Mouse (Mus musculus) erythroblast, adult 5-6 weeks (primary cell): ENCODE measurements around the gene Nos1ap. TPM values are rescaled to one million over a fixed set of nuclear protein-coding genes. Genes with fewer than 3 reads are reported as not detected.

Experiments used
- ATAC-seq: replicated peaks from 2 replicates; pipeline ENCODE4 v1.8.0; 2016; ENCODE audit warnings: moderate number of reproducible peaks, mild to moderate bottlenecking, moderate TSS enrichment, inconsistent platforms; ENCODE audit not compliant: poor library complexity, low FRiP score, severe bottlenecking
- total RNA-seq, 2 experiments: library from RNA; stranded (forward) in 1 of 2; stranded (reverse) in 1 of 2; fragments of 150-400 nt in 1 of 2; fragments of 200-764, 138-1000 nt in 1 of 2; gene quantifications; 2 replicates each; pipeline versions ENCODE4 v1.2.3 to v1.2.4; 2015 to 2017; ENCODE audit warnings: low replicate concordance in 2 of 2

The Nos1ap gene
- total RNA-seq, 2 experiments from 2014 or later: 25.4 to 26.9 TPM

GRCm38 (mm10) chr1:170481093-170481492, 108.6 kb downstream of the Nos1ap start:
- no peak for ATAC-seq

DNA sequence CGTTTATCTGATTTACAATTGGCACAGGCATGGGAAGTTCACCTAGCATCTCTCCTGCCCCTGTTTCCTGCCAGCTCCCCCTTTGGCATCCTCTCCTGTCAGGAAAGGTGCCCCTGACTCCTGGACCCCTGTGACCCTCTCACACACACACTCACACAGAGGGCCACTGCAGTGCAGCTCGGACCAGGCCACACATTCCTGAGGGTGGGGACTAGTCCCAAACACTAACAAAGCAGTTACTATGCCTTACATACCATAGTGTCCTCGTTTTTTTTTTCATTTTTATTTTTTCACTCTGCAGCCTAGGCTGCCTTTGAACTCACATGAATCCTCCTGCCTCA, 110.2 kb downstream of the Nos1ap start:
- no peak for ATAC-seq

GRCm38 (mm10) chr1:170478791-170479457, 110.7 kb downstream of the Nos1ap start:
- no peak for ATAC-seq

DNA sequence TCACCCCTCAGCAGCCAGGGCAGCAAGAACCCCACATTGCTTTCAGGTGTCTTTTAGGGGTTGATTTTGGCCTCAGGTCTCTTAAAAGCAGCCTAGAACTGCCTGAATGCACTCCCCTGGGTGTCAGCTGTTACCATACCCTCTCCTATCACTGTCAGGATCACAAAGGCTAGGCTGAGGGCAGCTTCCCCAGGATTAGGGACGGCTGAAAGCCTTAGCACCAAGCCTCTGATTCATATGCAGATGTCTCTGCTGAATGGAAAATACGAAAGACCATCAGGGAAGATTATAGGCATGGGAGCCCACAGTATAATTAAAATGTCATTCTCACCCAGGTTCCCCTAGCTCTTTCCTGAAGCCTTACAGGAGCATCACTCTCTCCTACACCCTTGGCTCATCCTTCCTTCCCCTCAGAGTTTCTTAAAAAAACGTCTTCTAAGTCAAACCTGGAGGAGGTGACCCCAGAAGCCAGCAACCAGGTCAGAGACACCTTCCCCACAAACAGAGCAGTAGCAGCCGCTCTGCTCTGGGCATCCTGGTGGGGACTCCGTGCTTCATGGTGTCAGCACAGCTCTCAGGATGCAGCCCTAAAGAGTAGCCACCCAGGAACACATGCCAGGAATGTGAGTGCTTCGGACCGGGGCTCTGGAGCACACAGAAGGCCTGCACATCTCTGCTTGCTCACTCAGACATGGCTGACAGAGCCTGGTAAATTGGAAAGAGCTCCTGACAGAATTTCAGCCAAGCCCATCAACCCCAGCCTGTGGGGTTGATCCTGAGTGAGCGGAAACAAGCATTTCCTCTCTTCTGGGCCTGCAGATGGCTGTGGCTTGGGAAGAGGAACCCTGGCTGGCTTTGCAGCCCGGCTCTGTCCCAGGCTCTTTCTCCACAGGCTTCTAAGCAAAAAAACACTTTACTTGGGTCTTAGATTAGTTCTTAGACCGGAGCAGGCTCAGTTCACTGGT, 111.7 kb downstream of the Nos1ap start:
- ATAC-seq: no peak

DNA sequence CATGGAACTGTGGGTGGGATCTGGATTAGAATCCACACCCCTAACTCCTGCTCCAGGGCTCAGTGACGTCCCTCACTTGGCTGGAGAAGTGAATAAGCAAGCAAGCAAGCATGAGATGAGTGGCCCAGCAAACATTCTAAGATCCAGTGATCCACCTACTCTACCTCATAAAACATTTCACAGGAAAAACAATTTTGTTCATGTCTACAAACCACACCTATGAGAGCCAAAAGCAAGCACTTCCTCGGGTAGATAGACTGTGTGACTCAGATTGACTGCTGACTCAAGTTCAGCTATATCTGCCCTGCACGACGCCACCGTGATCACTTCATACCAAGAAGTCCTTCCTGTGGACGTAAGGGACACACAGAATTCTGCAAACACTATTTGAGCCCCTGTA, 116.2 kb downstream of the Nos1ap start:
- ATAC-seq: no peak

- no peak for ATAC-seq
These were observed 116.8 kb downstream of the Nos1ap start for GRCm38 (mm10) chr1:170472861-170473260.

GRCm38 (mm10) chr1:170466099-170467009, 123.3 kb downstream of the Nos1ap start:
- no peak for ATAC-seq

DNA sequence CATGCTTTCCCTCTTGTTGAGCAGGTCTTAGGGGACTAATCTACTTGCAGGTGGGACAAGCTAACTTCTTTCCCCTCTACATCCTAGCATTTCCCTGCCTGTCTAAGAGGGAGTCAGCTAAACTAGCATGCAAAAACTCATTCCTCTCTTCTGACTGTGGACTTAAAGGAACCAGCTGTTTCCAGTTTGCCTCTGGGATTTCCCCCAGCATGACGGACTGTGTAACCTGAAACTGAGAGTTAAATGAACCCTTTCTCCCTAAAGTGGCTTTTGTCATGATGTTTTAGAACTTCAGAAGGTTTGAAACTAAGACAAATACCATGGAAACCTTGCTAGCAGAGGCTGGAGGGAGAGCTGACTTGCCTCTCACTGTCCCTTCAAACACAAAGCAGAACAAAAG, 127.5 kb downstream of the Nos1ap start:
- no peak for ATAC-seq

DNA sequence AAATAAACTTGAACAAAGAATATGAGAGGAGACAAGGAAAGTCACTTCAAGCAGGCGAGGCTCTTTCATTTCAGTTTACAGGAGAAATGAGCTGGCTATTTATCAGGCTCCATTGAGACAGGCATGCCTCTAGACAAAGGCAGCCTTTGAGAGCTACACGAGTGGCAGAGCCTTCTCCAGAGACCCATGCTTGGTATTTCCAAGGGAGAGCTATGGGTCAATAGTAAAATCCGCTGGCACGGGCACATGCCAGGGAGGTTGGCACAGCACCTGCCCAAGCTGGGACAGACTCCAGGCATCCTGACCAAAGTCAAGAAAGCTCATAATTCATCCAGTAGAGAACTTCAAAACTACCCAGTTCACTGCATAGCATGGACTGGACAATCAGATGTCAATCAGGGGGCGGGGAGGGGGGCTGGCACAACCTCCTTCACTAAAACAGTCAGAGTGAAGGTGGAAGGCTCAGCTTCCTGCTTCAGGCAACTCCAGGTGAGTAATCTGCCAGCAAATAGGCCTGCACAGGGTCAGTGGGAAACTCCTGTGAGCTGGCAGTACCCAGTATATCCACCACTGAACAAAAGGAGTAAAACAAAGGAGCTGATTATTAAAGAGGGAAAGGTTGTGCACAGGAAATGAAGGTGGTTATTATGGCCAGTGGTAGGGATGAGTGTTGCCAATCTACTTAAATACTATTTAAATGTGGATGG, 129.6 kb downstream of the Nos1ap start:
- ATAC-seq: no peak

- ATAC-seq: no peak
These were observed 132.0 kb downstream of the Nos1ap start for GRCm38 (mm10) chr1:170457673-170458072.

DNA sequence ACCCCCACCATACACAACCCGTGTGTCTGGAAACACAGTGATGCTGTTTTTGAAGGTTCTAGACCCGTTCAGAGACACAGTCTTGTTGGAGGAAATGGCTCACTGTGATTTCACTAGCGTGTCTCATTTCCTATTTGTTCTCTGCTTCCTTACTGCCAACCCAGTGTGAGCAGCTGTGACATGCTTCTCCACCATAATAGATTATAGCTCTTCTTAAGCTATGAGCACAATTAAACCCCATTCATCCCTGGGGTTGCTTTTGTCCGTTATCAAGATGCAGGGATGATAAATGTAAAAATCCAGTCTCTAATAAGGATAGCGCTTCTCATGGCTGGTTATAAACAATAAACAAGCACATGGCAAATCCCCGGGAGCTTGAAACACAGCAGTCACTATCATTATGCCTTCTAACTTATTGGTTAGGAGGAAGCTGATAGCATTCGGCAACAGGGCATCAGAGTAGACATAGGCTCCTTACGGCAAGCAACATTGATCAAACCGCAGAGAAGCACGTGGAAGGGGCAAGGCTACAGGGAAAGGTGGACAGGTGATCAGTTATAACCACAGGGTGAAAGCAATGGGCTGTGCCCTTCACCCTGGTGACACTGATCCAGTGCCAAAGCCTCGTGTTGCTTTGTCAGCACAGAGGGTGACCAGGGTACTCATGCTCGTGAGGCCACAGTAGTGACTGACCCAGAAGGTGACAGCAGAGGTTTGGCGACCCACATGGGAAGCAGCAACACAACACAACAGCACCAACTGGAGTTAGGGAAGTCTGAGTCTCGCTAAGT, 133.6 kb downstream of the Nos1ap start:
- no peak for ATAC-seq

DNA sequence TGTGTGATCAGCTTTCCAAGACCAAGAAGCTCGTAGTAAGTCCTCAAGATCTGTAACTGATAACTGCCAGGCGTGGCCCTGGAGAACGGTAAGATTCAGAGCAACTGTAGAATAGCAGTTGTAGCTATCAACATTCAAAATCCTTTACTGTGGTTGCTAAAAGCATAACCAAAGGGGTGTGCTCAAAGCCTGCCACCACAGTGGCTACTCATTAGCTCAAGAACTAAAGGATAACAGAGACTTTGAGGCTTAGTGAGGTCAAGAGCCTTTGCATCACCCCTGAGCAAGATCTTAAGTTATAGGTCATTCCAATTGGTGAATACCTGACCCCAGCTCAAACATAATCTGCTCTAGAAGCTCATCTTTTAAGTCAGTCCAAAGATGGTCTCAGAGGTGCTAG, 134.3 kb downstream of the Nos1ap start:
- ATAC-seq: no peak

GRCm38 (mm10) chr1:170453455-170453854, 136.2 kb downstream of the Nos1ap start:
- no peak for ATAC-seq

GRCm38 (mm10) chr1:170448244-170448643, 141.4 kb downstream of the Nos1ap start:
- no peak for ATAC-seq

DNA sequence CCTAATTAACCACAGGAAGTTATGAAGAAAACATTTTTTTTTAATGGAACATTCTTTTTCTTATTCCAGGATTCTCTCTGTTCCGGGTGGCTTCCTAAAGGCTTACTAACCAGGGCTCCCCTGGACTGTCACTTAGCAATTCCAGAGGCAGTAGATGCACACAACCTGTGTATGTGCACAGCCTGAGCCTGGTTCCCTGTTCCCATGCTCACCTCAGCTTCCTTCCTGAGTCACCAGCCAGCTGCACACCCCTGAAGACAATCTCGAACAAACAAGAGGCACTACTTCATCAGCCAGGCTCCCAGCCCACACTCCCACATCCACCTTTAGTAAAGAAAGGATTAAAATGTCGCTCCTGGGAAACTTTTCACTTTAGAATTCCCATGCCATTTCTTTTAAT, 144.2 kb downstream of the Nos1ap start:
- ATAC-seq: no peak

GRCm38 (mm10) chr1:170440367-170440766, 149.3 kb downstream of the Nos1ap start:
- no peak for ATAC-seq

- no peak for ATAC-seq
These were observed 151.1 kb downstream of the Nos1ap start for GRCm38 (mm10) chr1:170438471-170439151.

GRCm38 (mm10) chr1:170434146-170434545, 155.5 kb downstream of the Nos1ap start:
- ATAC-seq: no peak
